Mouse (Mus musculus) liver, adult 2 months (tissue): ENCODE measurements at regions not wholly inside any gene's neighbourhood (a gene's known extent, or its start where the extent isn't known, plus 50 kb on each side); places are given as distances from the start of the nearest gene placed in this dataset.

Experiments used
- CTCF ChIP-seq: fragments of 200-500 bp; IDR thresholded peaks from 2 replicates; pipeline ENCODE4 v1.5.1; 2011; ENCODE audit warnings: low read depth, low read length, control low read depth
- POLR2A ChIP-seq: fragments of 200-500 bp; IDR thresholded peaks from 2 replicates; pipeline ENCODE4 v1.6.1; 2011; ENCODE audit warnings: low read length, control low read depth; ENCODE audit not compliant: insufficient read depth; ENCODE audit errors: extremely low read depth

- TF ChIP-seq CTCF (no peak), POLR2A (no peak)
These were observed 463.7 kb upstream of the Fbxo33 start for GRCm38 (mm10) chr12:59683235-59683634.
